Mouse (Mus musculus): Measurements from ENCODE around the gene Rtn4r. TPM values are rescaled to one million over a fixed set of nuclear protein-coding genes. Genes with fewer than 3 reads are reported as not detected.

The Rtn4r gene
- polyA plus RNA-seq, 1 experiment from 2014 or later: 1.4 TPM

Small RNAs within 50 kb of the gene (microRNA-seq; reads per million reads assigned to microRNA genes)
- gene Mir6366: not detected

Other genes starting within 250 kb of the Rtn4r start
- 0.35 and 0.42 TPM in 2 replicates for gene Gm20518, start 236.0 kb upstream of the Rtn4r start, polyA plus RNA-seq (2016; fragmentation: Nextera tagmentation; extraction: Ambion mirVana)
- gene Tssk1, start 233.4 kb upstream of the Rtn4r start, polyA plus RNA-seq (2016; fragmentation: Nextera tagmentation; extraction: Ambion mirVana): 0.04 TPM in 1 of 2 replicates, not detected in the other
- 98.6 and 100 TPM in 2 replicates for gene Dgcr2, start 229.1 kb upstream of the Rtn4r start, polyA plus RNA-seq (2016; fragmentation: Nextera tagmentation; extraction: Ambion mirVana)
- 0.14 TPM in 1 of 2 replicates, not detected in the other for gene Tssk2, start 229.0 kb upstream of the Rtn4r start, polyA plus RNA-seq (2016; fragmentation: Nextera tagmentation; extraction: Ambion mirVana)
- 57.4 and 60.6 TPM in 2 replicates for gene Ess2, start 216.3 kb upstream of the Rtn4r start, polyA plus RNA-seq (2016; fragmentation: Nextera tagmentation; extraction: Ambion mirVana)
- not detected in 2 replicates for gene Gsc2, start 212.6 kb upstream of the Rtn4r start, polyA plus RNA-seq (2016; fragmentation: Nextera tagmentation; extraction: Ambion mirVana)
- 85.8 and 90.6 TPM in 2 replicates for gene Slc25a1, start 199.4 kb upstream of the Rtn4r start, polyA plus RNA-seq (2016; fragmentation: Nextera tagmentation; extraction: Ambion mirVana)
- gene Vpreb2, start 147.2 kb upstream of the Rtn4r start, polyA plus RNA-seq (2016; fragmentation: Nextera tagmentation; extraction: Ambion mirVana): not detected in 2 replicates
- 151 and 165 TPM in 2 replicates for gene Dgcr6, start 74.8 kb upstream of the Rtn4r start, polyA plus RNA-seq (2016; fragmentation: Nextera tagmentation; extraction: Ambion mirVana)
- 16.2 and 16.9 TPM in 2 replicates for gene Prodh, start 37.4 kb upstream of the Rtn4r start, polyA plus RNA-seq (2016; fragmentation: Nextera tagmentation; extraction: Ambion mirVana)
- gene Ccdc188, start 90.2 kb downstream of the Rtn4r start, polyA plus RNA-seq (2016; fragmentation: Nextera tagmentation; extraction: Ambion mirVana): not detected in 2 replicates
- 15.5 and 17.9 TPM in 2 replicates for gene Zdhhc8, start 107.5 kb downstream of the Rtn4r start, polyA plus RNA-seq (2016; fragmentation: Nextera tagmentation; extraction: Ambion mirVana)
- gene Trmt2a, start 121.0 kb downstream of the Rtn4r start, polyA plus RNA-seq (2016; fragmentation: Nextera tagmentation; extraction: Ambion mirVana): 116 and 120 TPM in 2 replicates
- gene Ranbp1, start 121.1 kb downstream of the Rtn4r start, polyA plus RNA-seq (2016; fragmentation: Nextera tagmentation; extraction: Ambion mirVana): 1,276 and 1,293 TPM in 2 replicates
- 6.6 TPM in 1 of 2 replicates, not detected in the other for gene Gm49776, start 130.7 kb downstream of the Rtn4r start, polyA plus RNA-seq (2016; fragmentation: Nextera tagmentation; extraction: Ambion mirVana)
- 47.3 and 50.9 TPM in 2 replicates for gene Dgcr8, start 161.6 kb downstream of the Rtn4r start, polyA plus RNA-seq (2016; fragmentation: Nextera tagmentation; extraction: Ambion mirVana)
- gene Tango2, start 220.5 kb downstream of the Rtn4r start, polyA plus RNA-seq (2016; fragmentation: Nextera tagmentation; extraction: Ambion mirVana): 29.1 and 31.5 TPM in 2 replicates
- 65.8 and 71.2 TPM in 2 replicates for gene Arvcf, start 220.5 kb downstream of the Rtn4r start, polyA plus RNA-seq (2016; fragmentation: Nextera tagmentation; extraction: Ambion mirVana)

All from embryonic facial prominence, embryonic 10.5 days (tissue).